Mouse (Mus musculus): ENCODE results near the gene Ston2.

Gene Ston2

DNA sequence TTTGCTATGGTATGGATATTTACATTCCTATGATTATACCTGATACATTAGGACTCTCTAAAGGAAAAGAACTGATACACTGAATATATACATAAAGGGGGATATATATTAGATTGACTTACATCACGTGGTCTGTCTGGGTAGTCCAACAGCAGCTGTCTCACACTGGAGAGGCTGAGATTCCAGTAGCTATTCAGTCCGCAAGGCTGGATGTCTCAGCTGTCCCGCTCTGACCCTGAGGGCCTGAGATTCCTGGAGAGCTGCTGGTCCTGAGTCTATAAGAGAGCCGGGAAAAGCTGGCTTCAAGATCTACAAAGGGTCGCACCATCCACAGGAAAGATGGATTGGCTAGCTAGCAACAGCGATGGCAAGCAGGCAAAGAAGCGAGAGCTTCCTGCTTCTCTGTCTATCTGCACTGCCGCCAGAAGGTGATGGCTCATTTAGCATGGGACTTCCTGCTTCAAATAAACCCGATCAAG lies at the start of gene Ston2:
Gene Ston2 (minus strand): TSS at position 429 of the 479 bp plus-strand sequence.
- no peak for DNase-seq

DNA sequence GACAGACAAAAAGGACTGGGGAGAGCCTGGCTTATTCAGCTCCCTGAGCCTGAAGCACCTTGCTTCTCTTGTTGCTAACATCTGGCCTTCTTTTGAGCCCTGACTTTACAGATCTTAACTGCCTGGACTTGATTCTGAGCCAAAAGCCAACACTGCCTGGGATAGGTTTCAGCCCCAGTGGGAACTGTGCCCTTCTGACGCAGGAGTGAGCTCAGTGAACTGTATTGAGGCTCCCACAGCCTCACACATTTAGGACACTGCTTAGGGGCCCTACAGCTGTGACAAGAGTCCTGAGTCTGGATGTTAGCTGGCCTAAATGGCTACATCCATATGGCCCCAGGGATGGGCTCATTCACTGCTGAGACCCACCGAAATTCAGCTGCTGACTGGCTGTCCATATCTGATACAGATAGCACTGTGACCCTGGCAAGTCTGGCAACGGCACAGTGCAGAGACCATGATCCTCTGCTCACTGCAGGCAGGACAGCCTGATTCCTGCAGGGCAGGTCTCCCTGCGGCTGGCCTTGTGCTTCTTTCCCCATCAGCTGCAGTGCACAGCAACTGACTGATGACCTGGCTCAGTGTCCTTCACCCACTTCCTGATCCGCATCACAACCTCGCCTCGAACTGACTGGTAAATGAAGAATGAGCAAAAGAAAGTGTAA lies 49.3 kb upstream of the Ston2 start:
- peak; percentile 63 for DNase-seq

DNA sequence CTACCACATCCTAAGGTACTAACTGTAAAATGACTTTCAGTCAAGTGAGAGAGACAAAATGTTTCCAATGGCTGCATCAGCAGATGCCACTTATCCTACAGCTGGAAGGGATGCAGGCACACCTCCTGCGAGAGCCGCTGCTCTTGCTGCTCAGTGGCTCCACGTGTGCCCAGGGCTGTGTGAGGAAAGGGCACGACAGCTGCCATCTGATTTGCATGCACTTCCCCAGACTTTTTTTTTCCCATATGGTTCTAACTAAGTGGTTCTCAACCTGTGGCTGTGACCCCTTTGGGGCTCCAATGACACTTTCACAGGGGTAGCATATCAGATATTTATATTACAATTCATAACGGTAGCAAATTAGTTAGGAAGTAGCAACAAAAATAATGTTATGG lies 45.7 kb upstream of the Ston2 start:
- DNase-seq: no peak

GRCm38 (mm10) chr12:91833237-91833938 lies 45.2 kb upstream of the Ston2 start:
- peak; percentile 45 for DNase-seq

- DNase-seq: no peak
Measured at GRCm38 (mm10) chr12:91831410-91831809, 43.2 kb upstream of the Ston2 start.

GRCm38 (mm10) chr12:91820461-91820860 lies 32.3 kb upstream of the Ston2 start:
- DNase-seq: no peak

DNA sequence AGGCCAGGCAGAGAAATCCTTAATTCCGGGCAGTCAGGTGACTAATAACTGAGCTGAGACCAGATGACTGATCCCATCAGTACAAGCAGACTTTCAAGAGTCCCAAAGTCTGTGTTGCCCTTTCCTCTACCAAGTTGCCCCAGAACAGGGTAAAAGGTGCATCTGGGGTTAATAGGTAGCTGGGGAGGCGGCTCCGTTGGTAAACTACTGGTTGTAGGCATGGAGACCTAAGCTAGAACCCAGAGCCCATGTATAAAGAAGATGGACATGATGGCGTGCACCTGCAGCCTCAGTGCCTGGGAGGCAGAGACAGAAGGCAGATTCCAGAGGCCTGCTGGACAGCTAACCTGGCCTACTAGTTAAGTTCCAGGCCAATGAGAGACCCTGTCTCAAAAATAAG lies 30.5 kb upstream of the Ston2 start:
- peak; percentile 28 for DNase-seq

DNA sequence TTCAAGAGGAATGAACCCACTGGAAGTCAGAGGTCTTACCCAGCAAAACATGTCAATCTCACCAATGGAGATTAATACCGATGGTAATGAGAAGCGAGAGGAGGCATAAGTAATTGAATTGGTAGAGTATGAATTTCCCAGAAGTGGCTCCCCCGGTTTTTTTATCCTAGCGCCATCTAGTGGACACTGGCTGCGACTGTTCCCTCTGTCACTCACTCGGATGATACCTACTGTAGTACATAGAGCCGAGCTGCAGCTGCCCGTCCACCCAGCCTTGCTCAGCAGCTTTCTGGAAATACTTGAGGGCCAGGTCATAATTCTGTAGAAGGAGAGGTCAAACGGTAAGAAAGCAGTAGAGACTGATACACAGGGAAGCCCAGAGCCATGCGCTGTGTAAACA lies 27.8 kb upstream of the Ston2 start:
- peak; percentile 55 for DNase-seq

- no peak for DNase-seq
Measured at GRCm38 (mm10) chr12:91815552-91815951, 27.4 kb upstream of the Ston2 start.

- no peak for DNase-seq
Measured at GRCm38 (mm10) chr12:91808911-91809310, 20.7 kb upstream of the Ston2 start.

GRCm38 (mm10) chr12:91807761-91808160 lies 19.6 kb upstream of the Ston2 start:
- no peak for DNase-seq

DNA sequence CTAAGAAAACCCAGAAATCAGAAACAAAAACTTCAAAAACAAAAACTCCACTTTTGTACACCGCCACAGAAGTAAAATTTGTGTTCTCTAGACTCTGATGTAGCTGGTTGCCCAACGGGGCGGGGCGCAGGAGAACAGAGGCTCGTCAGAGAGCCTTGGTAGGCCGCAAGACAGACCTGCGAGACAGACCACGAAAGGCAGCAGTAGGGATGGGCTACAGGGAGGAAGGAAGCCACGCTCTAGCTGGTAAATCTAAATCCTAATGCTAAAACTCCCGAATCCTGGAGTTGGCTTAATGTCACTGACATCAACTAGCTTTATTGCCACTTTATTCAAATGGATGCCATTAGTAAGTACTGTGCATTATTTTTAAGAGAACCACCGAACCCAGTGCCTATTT lies 18.9 kb upstream of the Ston2 start:
- no peak for DNase-seq

DNA sequence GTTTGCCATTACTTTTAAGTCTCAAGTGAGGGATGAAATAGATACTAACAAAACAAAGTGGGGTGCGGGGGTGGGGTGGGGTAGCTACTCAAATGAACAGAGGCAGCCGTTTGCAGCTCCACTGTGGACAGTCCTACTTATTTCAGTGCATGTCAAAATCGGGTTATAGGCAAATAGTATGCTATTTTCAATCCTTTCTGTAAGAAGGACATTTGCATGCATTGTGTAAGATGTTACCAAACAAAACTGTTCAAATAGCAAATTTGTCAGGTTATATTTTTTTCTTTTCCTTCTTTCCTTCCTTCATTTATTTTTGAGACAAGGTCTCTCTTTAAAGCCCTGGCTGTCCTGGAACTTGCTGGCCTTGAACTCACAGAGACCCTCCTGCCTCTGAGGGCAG lies 16.1 kb upstream of the Ston2 start:
- no peak for DNase-seq

DNA sequence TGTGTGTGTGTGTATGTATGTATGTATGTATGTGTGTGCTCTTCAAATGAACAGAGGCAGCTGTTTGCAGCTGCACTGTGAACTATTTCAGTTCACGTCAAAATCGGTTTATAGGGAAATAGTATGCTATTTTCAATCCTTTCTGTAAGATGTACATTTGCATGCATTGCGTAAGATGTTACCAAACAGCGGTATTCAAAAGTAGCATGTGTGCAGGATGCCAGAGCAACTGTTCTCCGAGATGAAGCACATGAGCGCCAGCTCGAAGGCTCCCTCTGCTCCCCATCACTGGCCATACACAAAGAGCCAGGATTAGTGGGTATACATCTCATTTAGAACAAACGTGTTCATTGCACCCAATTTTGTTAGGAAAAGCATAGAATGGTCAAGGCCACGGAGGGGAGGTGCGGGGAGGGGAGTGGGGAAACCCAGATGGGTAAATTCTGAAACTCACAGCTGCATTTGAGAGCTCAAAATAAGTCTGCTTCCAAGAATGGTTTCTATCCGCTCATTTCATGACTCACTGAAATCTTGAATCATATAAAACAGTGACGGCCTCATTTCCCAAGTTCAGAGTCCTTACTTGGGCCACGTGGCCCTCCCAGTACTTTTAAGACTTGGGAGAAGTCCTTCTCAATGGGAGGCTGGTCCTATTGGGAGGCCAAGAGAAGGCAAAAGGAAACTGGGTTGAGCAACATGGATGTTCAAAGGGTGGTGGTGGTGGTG lies 15.2 kb upstream of the Ston2 start:
- DNase-seq: no peak

GRCm38 (mm10) chr12:91802586-91803206 lies 14.5 kb upstream of the Ston2 start:
- DNase-seq: no peak

GRCm38 (mm10) chr12:91800861-91801385 lies 12.7 kb upstream of the Ston2 start:
- DNase-seq: no peak

GRCm38 (mm10) chr12:91799821-91800335 lies 11.7 kb upstream of the Ston2 start:
- no peak for DNase-seq

- peak; percentile 50 for DNase-seq
Measured at GRCm38 (mm10) chr12:91799379-91799773, 11.2 kb upstream of the Ston2 start.

- DNase-seq: no peak
Measured at GRCm38 (mm10) chr12:91798720-91799378, 10.7 kb upstream of the Ston2 start.

- peak; percentile 45 for DNase-seq
Measured at GRCm38 (mm10) chr12:91796774-91797173, 8.6 kb upstream of the Ston2 start.

- DNase-seq: no peak
Measured at GRCm38 (mm10) chr12:91793266-91793665, 5.1 kb upstream of the Ston2 start.

GRCm38 (mm10) chr12:91791822-91792221 lies 3.6 kb upstream of the Ston2 start:
- DNase-seq: no peak

Data from kidney, adult 9 months (tissue).